Mouse (Mus musculus) left cerebral cortex, postnatal 36 days (tissue): ENCODE results near the gene Rasgrp3. TPM values are rescaled to one million over a fixed set of nuclear protein-coding genes. Genes with fewer than 3 reads are reported as not detected.

Experiments used
- DNase-seq, 2 experiments: peaks; one replicate each; pipeline ENCODE4 v3.0.0; 2021 to 2022; ENCODE audit warnings: low spot score in 2 of 2, mixed read lengths in 1 of 2
- intact Hi-C: fragments of 180-260 bp; cut with DNase I; formaldehyde crosslinking; loops from one replicate; pipeline ENCODE4 v1.15.1; 2025
- total RNA-seq, 2 experiments: library from RNA; stranded (reverse); gene quantifications; 2 replicates each; pipeline ENCODE4 v1.2.3; 2021

The Rasgrp3 gene
- 1 to 10 TPM; 9.0 to 9.9 TPM for total RNA-seq

DNA sequence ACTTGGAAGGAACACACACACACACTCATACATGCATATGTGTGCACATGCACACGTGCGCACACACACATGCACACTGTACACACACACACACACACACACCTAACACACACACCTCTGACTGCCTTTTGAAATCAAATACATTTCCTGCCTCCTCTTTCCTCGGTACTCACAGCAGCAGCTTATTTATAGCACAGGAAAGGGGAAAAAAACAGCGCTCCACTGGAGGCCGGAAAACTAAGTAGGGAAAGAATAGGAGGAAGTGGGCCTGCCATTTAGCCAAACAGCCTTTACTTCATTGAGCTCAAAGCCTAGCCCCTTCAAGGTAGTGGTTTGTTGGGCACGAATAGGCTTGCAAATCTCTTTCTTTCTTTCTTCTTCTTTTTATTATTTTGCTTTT, at the start of gene Rasgrp3:
Gene Rasgrp3, plus strand, starts transcription at position 298 of the 400 bp plus-strand sequence.
- intact Hi-C loops, result no loop called here
- DNase-seq, result no peak

DNA sequence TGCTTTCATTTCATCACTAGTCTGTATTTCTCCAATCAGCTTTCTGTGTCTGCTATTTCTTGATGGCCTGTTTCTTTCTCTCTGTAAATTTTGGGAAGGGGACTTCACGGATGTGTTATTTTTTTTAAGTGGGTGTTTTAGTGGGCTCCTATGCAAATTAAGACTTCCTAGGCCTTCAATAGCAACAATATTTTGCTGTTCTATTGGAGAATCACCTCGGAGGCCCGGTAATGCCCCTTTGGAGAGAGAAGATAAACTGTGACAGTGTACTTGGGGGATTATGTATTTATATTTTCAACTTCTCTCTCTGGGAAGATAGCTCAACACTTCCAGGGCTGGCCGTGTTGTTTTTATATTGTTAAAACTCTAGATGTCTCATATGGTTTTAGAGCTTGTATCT, 47.3 kb upstream of the Rasgrp3 start:
- no peak for DNase-seq
- intact Hi-C loops, result loop anchor here (10.0 kb wide), 2 partner anchors 304 to 584 kb away; no protein-coding TSS in a partner anchor

GRCm38 (mm10) chr17:75390142-75390541, 45.6 kb upstream of the Rasgrp3 start:
- no peak for DNase-seq
- intact Hi-C loops, result no loop called here

DNA sequence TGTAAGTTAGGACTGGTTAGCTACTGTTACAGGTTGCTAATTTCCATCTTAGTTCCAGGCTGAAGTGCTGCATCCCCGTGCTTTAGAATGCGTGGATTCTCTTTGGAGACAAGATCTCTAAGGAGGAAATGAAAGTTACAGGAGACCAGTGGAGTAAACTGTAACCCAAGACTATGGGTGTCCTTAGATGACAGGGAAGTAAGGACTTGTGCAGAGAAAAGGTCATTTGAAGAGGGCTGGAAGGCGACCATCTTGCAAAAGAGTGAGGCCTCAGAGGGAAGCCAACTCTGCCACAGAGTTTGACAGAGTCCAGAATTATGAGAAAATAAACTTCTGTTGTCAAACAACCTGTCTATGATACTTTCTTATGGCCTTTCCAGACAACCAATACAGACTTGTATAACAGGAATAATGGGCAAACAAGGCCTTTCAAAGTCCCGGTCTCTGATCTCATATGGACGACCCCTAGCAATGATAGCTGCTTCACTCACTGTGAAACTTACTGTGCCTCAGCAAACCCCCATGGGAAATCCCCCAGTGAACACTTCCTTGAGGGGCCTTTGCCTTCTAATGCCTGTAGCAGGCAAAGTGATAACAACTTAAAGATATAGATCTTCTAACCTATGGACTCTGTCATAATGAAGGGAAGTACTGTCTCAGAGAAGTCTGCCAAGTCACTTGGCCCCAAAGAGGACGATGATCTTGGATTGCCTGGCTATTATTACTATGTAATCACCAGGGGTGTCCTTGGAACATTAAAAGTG, 44.1 kb upstream of the Rasgrp3 start:
- intact Hi-C loops, result no loop called here

DNA sequence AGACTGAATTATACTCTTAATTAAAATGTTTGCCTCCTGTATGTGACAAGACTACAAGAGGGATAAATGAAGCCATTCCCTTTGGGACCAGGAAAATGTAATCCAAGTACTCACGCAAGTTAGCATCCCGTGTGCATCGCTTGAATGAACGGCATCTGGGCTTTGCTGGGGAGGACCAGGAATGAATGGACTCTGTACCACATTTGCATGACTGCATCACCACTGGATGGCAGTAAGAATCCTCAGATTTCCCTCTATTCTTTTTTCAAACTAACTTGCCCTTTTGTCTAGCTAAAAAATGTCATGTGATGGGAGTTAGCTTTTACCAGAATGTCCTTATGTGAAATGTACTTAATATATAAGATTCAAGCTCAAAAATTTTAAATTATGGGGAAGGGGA, 29.3 kb upstream of the Rasgrp3 start:
- intact Hi-C loops, result loop anchor here (10.0 kb wide), 1 partner anchor 128 kb away; no protein-coding TSS in a partner anchor
- no peak for DNase-seq

More for the DNA sequence above, 44.1 kb upstream of the Rasgrp3 start:
- DNase-seq, result no peak

DNA sequence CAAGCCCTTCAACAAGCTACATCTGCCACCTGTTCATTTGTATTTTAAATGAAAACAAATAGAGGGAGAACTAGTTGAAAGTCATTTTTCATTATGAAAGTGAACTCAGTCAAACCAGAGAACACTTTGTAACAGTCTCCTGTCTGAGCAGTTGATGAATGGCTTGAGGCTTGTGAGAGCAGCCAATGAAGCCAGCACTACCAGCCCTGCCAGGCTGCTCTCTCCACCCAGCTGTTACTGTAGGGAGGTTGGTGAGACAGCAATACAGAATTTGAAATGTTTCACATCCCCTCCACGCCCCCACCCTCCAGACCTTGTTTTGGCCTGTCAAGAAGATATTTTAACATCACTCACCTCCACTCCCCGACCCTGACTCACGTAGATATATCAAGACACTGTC, 18.8 kb upstream of the Rasgrp3 start:
- DNase-seq, result no peak
- intact Hi-C loops, result no loop called here

DNA sequence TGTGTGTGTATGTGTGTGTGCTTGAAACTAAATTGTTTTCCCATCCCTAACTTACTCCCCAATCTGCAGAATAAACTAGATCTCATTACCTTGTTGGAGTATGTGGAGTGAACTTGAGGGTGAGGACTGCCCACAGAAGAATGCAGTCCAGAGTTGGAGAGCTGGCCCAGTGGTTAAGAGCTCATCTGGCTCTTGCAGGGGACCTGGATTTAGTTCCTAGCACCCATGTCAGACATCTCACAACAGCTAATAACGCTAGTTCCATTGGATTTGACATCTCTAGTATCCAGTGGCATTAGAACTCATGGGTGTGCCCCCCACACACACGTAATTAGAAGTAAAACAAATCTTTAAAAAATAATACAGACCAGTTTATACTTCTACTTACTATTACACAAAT, 1.5 kb upstream of the Rasgrp3 start:
- intact Hi-C loops, result no loop called here
- no peak for DNase-seq

DNA sequence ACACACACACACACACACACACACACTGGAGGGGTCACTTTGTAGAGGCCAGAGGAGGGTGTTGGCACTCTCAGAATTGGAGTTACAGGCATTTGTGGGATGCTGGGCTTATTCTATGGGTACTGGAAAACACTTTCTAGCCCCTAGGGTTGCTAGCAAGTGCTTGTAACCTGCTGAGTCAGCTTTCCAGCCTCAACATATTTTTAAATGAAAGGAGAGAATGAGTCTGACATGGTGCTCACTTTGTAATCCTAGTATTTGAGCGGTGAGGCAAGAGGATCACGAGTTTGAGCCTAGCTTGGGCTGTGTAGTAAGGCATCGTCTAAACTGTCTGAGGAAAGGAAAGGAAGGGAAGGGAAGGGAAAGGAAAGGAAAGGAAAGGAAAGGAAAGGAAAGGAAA, 825 bp upstream of the Rasgrp3 start:
- intact Hi-C loops, result no loop called here
- DNase-seq, result no peak

- intact Hi-C loops, result no loop called here
- no peak for DNase-seq
Measured at GRCm38 (mm10) chr17:75436095-75436494, 399 bp downstream of the Rasgrp3 start.

GRCm38 (mm10) chr17:75436819-75437218, 1.1 kb downstream of the Rasgrp3 start:
- intact Hi-C loops, result no loop called here
- DNase-seq, result no peak

- intact Hi-C loops, result no loop called here
- DNase-seq, result no peak
Measured at GRCm38 (mm10) chr17:75437239-75437750, 1.6 kb downstream of the Rasgrp3 start.

GRCm38 (mm10) chr17:75438162-75438561, 2.5 kb downstream of the Rasgrp3 start:
- no peak for DNase-seq
- intact Hi-C loops, result no loop called here

GRCm38 (mm10) chr17:75439062-75439461, 3.4 kb downstream of the Rasgrp3 start:
- intact Hi-C loops, result no loop called here

DNA sequence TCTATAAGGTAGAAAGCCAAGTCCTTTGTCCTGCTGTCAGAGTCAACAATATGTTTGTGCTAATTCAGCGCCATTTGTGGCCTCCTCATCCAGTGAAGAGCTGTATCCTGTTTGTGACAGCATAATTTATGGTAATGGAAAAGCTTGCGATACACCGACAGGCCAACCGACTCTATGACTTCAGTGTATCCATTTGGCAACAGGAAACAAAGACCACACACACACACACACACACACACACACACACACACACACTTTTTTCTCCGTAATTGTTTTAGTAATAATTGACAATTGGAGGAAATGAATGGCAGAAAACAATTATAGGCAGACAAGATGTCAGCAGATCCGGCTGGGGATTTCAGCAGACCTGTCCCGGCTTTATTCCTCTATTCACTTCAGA, 4.9 kb downstream of the Rasgrp3 start:
- no peak for DNase-seq
- intact Hi-C loops, result no loop called here

More at GRCm38 (mm10) chr17:75439062-75439461, 3.4 kb downstream of the Rasgrp3 start:
- DNase-seq, result no peak

GRCm38 (mm10) chr17:75441260-75441830, 5.6 kb downstream of the Rasgrp3 start:
- DNase-seq, result no peak
- intact Hi-C loops, result no loop called here

- DNase-seq, result no peak
- intact Hi-C loops, result no loop called here
Measured at GRCm38 (mm10) chr17:75442352-75442751, 6.7 kb downstream of the Rasgrp3 start.

DNA sequence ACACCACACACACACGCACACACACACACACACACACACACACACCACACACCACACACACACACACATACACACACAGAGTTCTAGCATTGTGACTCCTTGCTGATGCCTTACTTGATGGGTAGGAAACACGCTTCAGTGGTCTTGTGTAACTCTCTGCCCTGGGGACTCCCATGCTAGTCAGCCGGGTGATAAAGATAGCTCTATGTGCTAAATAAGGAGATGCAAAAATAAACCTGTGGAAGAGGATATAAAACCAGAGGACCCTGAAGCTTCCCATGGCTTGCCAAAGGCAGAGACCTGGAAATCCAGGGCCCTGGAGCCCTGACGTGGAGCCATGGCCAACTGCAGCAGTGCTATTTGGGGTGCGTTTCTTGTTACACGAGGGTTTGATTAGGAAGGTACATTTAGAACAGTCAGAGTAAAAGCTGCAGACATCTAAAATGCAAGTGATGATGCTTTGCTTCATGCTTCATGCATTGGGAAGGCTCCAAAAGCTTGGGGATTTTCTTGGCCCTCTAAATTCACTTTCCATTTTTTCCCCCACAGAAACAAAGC, 7.4 kb downstream of the Rasgrp3 start:
- intact Hi-C loops, result no loop called here
- DNase-seq, result peak; percentile 55 to 59

DNA sequence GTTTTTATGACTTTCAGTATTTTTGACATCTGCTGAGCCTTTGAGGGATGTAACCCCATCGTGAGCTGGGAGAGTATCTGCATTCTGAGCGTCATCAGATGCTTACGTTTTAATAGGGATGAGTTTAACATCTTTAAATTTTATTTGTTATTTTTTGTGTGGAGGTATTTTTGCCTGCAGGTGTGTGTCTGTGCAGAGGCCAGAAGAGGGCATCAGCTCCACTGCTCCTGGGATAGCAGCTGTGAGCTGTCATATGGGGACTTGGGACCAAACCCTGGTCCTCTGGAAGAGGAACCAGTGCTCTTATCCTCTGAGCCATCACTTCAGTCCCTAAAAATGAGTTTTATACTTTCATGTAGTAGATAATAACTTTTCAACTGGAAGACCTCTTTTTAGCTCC, 12.6 kb downstream of the Rasgrp3 start:
- no peak for DNase-seq
- intact Hi-C loops, result no loop called here

- no peak for DNase-seq
- intact Hi-C loops, result no loop called here
Measured at GRCm38 (mm10) chr17:75449022-75449421, 13.3 kb downstream of the Rasgrp3 start.

- intact Hi-C loops, result no loop called here
- no peak for DNase-seq
Measured at GRCm38 (mm10) chr17:75452313-75452712, 16.6 kb downstream of the Rasgrp3 start.

DNA sequence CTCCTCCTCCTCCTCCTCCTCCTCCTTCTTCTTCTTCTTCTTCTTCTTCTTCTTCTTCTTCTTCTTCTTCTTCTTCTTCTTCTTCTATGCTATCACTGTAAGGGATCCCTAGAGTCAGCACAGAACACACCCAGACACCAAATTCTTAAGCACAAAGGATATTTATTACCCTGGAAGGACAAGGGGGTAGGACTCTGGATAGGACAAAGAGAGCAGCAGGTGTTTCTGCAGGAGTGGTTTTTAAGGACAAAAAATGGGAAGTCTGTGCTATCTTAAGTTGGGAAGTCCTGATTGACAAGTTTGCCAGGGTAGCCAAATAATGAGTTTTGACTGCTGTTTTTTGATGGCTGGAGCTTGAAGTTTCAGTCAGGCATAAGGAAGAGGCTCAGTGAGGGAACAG, 17.9 kb downstream of the Rasgrp3 start:
- intact Hi-C loops, result no loop called here
- DNase-seq, result no peak
